Mouse (Mus musculus) limb, embryonic 12.5 days (tissue): ENCODE measurements at regions not wholly inside any gene's neighbourhood (a gene's known extent, or its start where the extent isn't known, plus 50 kb on each side); places are given as distances from the start of the nearest gene placed in this dataset.

Experiments
- ATAC-seq: fragments of 200-750 bp; cut with Nextera tagmentation; 2 replicates; pipeline ENCODE4 v1.8.0; 2017; ENCODE audit warnings: low read depth, moderate TSS enrichment; ENCODE audit not compliant: insufficient number of reproducible peaks, insufficient read depth, low FRiP score, low TSS enrichment
- H3K27ac ChIP-seq: fragments of 300-500 bp; sonication (generic); 2 replicates; pipeline ENCODE4 v1.5.1; 2016; ENCODE audit warnings: mild to moderate bottlenecking, moderate library complexity
- H3K27me3 ChIP-seq: fragments of 300-500 bp; sonication (generic); 2 replicates; pipeline ENCODE4 v1.6.1; 2016; ENCODE audit warnings: mild to moderate bottlenecking, moderate library complexity
- H3K36me3 ChIP-seq: fragments of 300-500 bp; sonication (generic); 2 replicates; pipeline ENCODE4 v1.6.1; 2016; ENCODE audit warnings: mild to moderate bottlenecking, moderate library complexity
- H3K4me1 ChIP-seq: fragments of 300-500 bp; sonication (generic); replicated peaks from 2 replicates; pipeline ENCODE4 v1.6.1; 2016
- H3K4me2 ChIP-seq: fragments of 300-500 bp; sonication (generic); 2 replicates; pipeline ENCODE4 v1.6.1; 2016; ENCODE audit warnings: mild to moderate bottlenecking, moderate library complexity
- H3K4me3 ChIP-seq: fragments of 300-500 bp; sonication (generic); replicated peaks from 2 replicates; pipeline ENCODE4 v1.5.1; 2016; ENCODE audit warnings: mild to moderate bottlenecking
- H3K9ac ChIP-seq: fragments of 300-500 bp; sonication (generic); replicated peaks from 2 replicates; pipeline ENCODE4 v1.6.1; 2016; ENCODE audit warnings: mild to moderate bottlenecking, moderate library complexity
- H3K9me3 ChIP-seq: fragments of 300-500 bp; sonication (generic); 2 replicates; pipeline ENCODE4 v1.6.1; 2016; ENCODE audit warnings: mild to moderate bottlenecking, moderate library complexity
- WGBS: fragments of 180-500 bp; shearing (Covaris S2); methylation state at CpG from one replicate; pipeline ENCODE4 v1.1.7; 2016; 5-methylcytosine and 5-hydroxymethylcytosine counted together

DNA sequence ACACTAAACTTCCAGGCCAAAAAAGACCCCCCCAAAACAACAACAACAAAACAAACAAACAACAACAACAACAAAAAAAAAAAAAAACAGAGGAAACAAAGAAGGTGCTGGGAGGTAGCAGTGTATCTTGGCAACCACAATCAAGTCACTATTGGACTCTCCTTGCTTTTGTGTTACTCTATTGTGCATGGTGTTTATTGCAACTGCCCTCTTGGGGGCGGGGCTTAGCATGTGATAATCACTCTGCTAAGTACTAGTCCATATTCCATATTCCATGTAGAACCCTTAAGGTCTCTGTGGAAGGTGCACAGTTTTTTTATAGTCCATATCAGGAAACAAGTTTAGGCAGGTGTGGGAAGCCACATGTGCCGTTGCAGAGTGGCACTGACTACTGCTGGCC lies 200.7 kb downstream of the Sec16b start:
- H3K27ac ChIP-seq = no peak overlapping the region
- no peaks in the 10 kb centered on the region for H3K4me1 ChIP-seq
- no peaks in the 10 kb centered on the region for H3K9me3 ChIP-seq
- H3K9ac ChIP-seq = no peak overlapping the region
- no peaks in the 10 kb centered on the region for H3K36me3 ChIP-seq
- no peak overlapping the region for H3K4me2 ChIP-seq
- no peak for ATAC-seq
- WGBS = 89% methylated on average over 2 of the region's 2 CpGs
- H3K4me3 ChIP-seq = no peak overlapping the region
- no peaks in the 10 kb centered on the region for H3K27me3 ChIP-seq

GRCm38 (mm10) chr1:157709117-157709516 lies 202.6 kb downstream of the Sec16b start:
- H3K4me3 ChIP-seq = no peak overlapping the region
- 85% methylated on average over 6 of the region's 6 CpGs for WGBS
- no peak overlapping the region for H3K27ac ChIP-seq
- no peak overlapping the region for H3K4me2 ChIP-seq
- no peaks in the 10 kb centered on the region for H3K4me1 ChIP-seq
- no peak for ATAC-seq
- H3K9me3 ChIP-seq = no peaks in the 10 kb centered on the region
- H3K9ac ChIP-seq = no peak overlapping the region
- H3K27me3 ChIP-seq = no peaks in the 10 kb centered on the region
- H3K36me3 ChIP-seq = no peaks in the 10 kb centered on the region

GRCm38 (mm10) chr1:157710870-157711269 lies 204.3 kb downstream of the Sec16b start:
- Histone ChIP-seq H3K4me2 (no peak overlapping the region), H3K36me3 (no peaks in the 10 kb centered on the region), H3K4me1 (no peaks in the 10 kb centered on the region), H3K27ac (no peak overlapping the region), H3K4me3 (no peak overlapping the region), H3K27me3 (no peaks in the 10 kb centered on the region), H3K9me3 (no peaks in the 10 kb centered on the region), H3K9ac (no peak overlapping the region)
- no peak for ATAC-seq
- 83% methylated on average over 2 of the region's 2 CpGs for WGBS

- H3K9me3 ChIP-seq = no peaks in the 10 kb centered on the region
- ATAC-seq = no peak
- no peak overlapping the region for H3K4me3 ChIP-seq
- H3K27ac ChIP-seq = no peak overlapping the region
- H3K27me3 ChIP-seq = no peaks in the 10 kb centered on the region
- no peak overlapping the region for H3K9ac ChIP-seq
- H3K4me1 ChIP-seq = no peaks in the 10 kb centered on the region
- H3K4me2 ChIP-seq = no peak overlapping the region
- WGBS = 36% methylated on average over 2 of the region's 2 CpGs
- H3K36me3 ChIP-seq = no peaks in the 10 kb centered on the region
Observed at GRCm38 (mm10) chr1:157712519-157712918, 206.0 kb downstream of the Sec16b start.

- Histone ChIP-seq H3K4me2 (no peak overlapping the region), H3K27me3 (no peaks in the 10 kb centered on the region), H3K4me1 (no peaks in the 10 kb centered on the region), H3K9ac (no peak overlapping the region), H3K9me3 (no peaks in the 10 kb centered on the region), H3K27ac (no peak overlapping the region), H3K4me3 (no peak overlapping the region), H3K36me3 (no peaks in the 10 kb centered on the region)
- 84% methylated on average over 7 of the region's 7 CpGs for WGBS
- ATAC-seq = no peak
Observed at GRCm38 (mm10) chr1:157713851-157714250, 207.3 kb downstream of the Sec16b start.

- H3K4me2 ChIP-seq = no peak overlapping the region
- H3K36me3 ChIP-seq = no peaks in the 10 kb centered on the region
- WGBS = 71% methylated on average over 3 of the region's 3 CpGs
Observed at GRCm38 (mm10) chr1:157715632-157716031, 209.1 kb downstream of the Sec16b start.

DNA sequence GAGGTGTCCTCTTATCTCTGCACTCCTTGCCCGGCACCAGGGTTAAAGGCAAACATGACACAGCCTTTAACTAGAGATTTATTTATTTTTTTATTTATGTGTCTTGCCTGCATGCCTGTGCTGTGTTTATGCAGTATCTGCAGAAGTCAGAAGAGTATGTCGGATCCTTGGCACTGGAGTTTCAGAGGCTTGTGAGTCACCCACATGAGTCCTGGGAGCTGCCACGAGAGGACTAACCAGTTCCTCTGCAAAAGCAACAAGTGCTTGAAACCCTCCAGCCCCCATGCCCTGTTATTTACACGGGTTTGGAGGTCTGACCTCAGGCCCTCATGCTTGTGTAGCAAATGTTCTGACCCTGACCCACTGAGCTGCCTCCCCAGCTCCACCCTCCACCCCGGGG lies 210.6 kb downstream of the Sec16b start:
- Histone ChIP-seq H3K36me3 (no peaks in the 10 kb centered on the region), H3K9me3 (no peaks in the 10 kb centered on the region), H3K9ac (no peak overlapping the region), H3K4me1 (no peaks in the 10 kb centered on the region), H3K4me3 (no peak overlapping the region), H3K27me3 (no peaks in the 10 kb centered on the region), H3K4me2 (no peak overlapping the region), H3K27ac (no peak overlapping the region)
- ATAC-seq = no peak
- 75% methylated on average over 5 of the region's 5 CpGs for WGBS

More at GRCm38 (mm10) chr1:157715632-157716031, 209.1 kb downstream of the Sec16b start:
- Histone ChIP-seq H3K27ac (no peak overlapping the region), H3K4me3 (no peak overlapping the region), H3K9ac (no peak overlapping the region), H3K4me1 (no peaks in the 10 kb centered on the region), H3K9me3 (no peaks in the 10 kb centered on the region), H3K27me3 (no peaks in the 10 kb centered on the region)
- no peak for ATAC-seq

GRCm38 (mm10) chr1:157721946-157722345 lies 215.4 kb downstream of the Sec16b start:
- Histone ChIP-seq H3K27me3 (0 out of 2 replicates have a peak, but pooled peaks cover 15% of the 10 kb centered on the region), H3K4me2 (no peak overlapping the region), H3K36me3 (no peaks in the 10 kb centered on the region), H3K9ac (no peak overlapping the region), H3K27ac (no peak overlapping the region), H3K9me3 (no peaks in the 10 kb centered on the region), H3K4me3 (no peak overlapping the region), H3K4me1 (no peaks in the 10 kb centered on the region)
- 85% methylated on average over 5 of the region's 5 CpGs for WGBS
- ATAC-seq = no peak

GRCm38 (mm10) chr1:157731124-157731523 lies 224.6 kb downstream of the Sec16b start:
- ATAC-seq = no peak

GRCm38 (mm10) chr1:157740725-157741665 lies 234.5 kb downstream of the Sec16b start:
- WGBS = 60% methylated on average over 13 of the region's 13 CpGs

More at GRCm38 (mm10) chr1:157731124-157731523, 224.6 kb downstream of the Sec16b start:
- no peaks in the 10 kb centered on the region for H3K4me1 ChIP-seq
- 94% methylated on average over 1 of the region's 1 CpGs for WGBS
- no peak overlapping the region for H3K4me2 ChIP-seq
- no peak overlapping the region for H3K27ac ChIP-seq
- H3K4me3 ChIP-seq = no peak overlapping the region
- no peaks in the 10 kb centered on the region for H3K27me3 ChIP-seq
- no peaks in the 10 kb centered on the region for H3K9me3 ChIP-seq
- no peaks in the 10 kb centered on the region for H3K36me3 ChIP-seq
- H3K9ac ChIP-seq = no peak overlapping the region

GRCm38 (mm10) chr1:157745611-157746010 lies 239.1 kb downstream of the Sec16b start:
- no peaks in the 10 kb centered on the region for H3K36me3 ChIP-seq
- H3K4me2 ChIP-seq = no peak overlapping the region
- ATAC-seq = 0 out of 2 replicates have a peak, but pooled peaks have one; percentile 56
- no peak overlapping the region for H3K27ac ChIP-seq
- no peaks in the 10 kb centered on the region for H3K27me3 ChIP-seq
- no peak overlapping the region for H3K4me3 ChIP-seq
- H3K9ac ChIP-seq = no peak overlapping the region
- H3K4me1 ChIP-seq = 0 out of 2 replicates have a peak, but pooled peaks cover 3% of the 10 kb centered on the region
- no peaks in the 10 kb centered on the region for H3K9me3 ChIP-seq

More at GRCm38 (mm10) chr1:157740725-157741665, 234.5 kb downstream of the Sec16b start:
- H3K27ac ChIP-seq = no peak overlapping the region
- 0 out of 2 replicates have a peak, but pooled peaks cover 3% of the 10 kb centered on the region for H3K4me1 ChIP-seq
- no peak overlapping the region for H3K4me3 ChIP-seq
- H3K9me3 ChIP-seq = no peaks in the 10 kb centered on the region
- H3K4me2 ChIP-seq = no peak overlapping the region
- ATAC-seq = no peak
- no peak overlapping the region for H3K9ac ChIP-seq
- H3K27me3 ChIP-seq = no peaks in the 10 kb centered on the region; the same call in 1 of the 2 replicates
- no peaks in the 10 kb centered on the region for H3K36me3 ChIP-seq
